Mouse (Mus musculus) neural tube, embryonic 13.5 days (tissue): ENCODE measurements at regions not wholly inside any gene's neighbourhood (a gene's known extent, or its start where the extent isn't known, plus 50 kb on each side); places are given as distances from the start of the nearest gene placed in this dataset.
A peak's percentile ranks its signal among the peaks of the same experiment; 100 is the strongest.

Experiments
- ATAC-seq: fragments of 200-750 bp; cut with Nextera tagmentation; 2 replicates; pipeline ENCODE4 v1.8.0; 2017; ENCODE audit warnings: low read depth, mild to moderate bottlenecking, moderate TSS enrichment, moderate library complexity
- H3K27ac ChIP-seq: fragments of 300-500 bp; sonication (generic); replicated peaks from 2 replicates; pipeline ENCODE4 v1.5.1; 2015; ENCODE audit warnings: moderate library complexity, mild to moderate bottlenecking, inconsistent platforms
- H3K27me3 ChIP-seq: fragments of 300-500 bp; sonication (generic); 2 replicates; pipeline ENCODE4 v1.6.1; 2015; ENCODE audit warnings: mild to moderate bottlenecking, inconsistent platforms
- H3K36me3 ChIP-seq: fragments of 300-500 bp; sonication (generic); 2 replicates; pipeline ENCODE4 v1.6.1; 2015; ENCODE audit warnings: mild to moderate bottlenecking, inconsistent platforms
- H3K4me1 ChIP-seq: fragments of 300-500 bp; sonication (generic); replicated peaks from 2 replicates; pipeline ENCODE4 v1.6.1; 2015; ENCODE audit warnings: inconsistent platforms
- H3K4me2 ChIP-seq: fragments of 300-500 bp; sonication (generic); 2 replicates; pipeline ENCODE4 v1.6.1; 2015; ENCODE audit warnings: inconsistent platforms, mild to moderate bottlenecking, moderate library complexity
- H3K4me3 ChIP-seq: fragments of 300-500 bp; sonication (generic); 2 replicates; pipeline ENCODE4 v1.5.1; 2015; ENCODE audit warnings: mild to moderate bottlenecking, inconsistent platforms
- H3K9ac ChIP-seq: fragments of 300-500 bp; sonication (generic); 2 replicates; pipeline ENCODE4 v1.6.1; 2015; ENCODE audit warnings: moderate library complexity, mild to moderate bottlenecking, inconsistent platforms
- H3K9me3 ChIP-seq: fragments of 300-500 bp; sonication (generic); 2 replicates; pipeline ENCODE4 v1.6.1; 2016; ENCODE audit warnings: inconsistent platforms
- whole genome bisulfite sequencing: fragments of 180-500 bp; shearing (Covaris S2); methylation state at CpG from one replicate; pipeline ENCODE4 v1.1.7; 2015; 5-methylcytosine and 5-hydroxymethylcytosine counted together

DNA sequence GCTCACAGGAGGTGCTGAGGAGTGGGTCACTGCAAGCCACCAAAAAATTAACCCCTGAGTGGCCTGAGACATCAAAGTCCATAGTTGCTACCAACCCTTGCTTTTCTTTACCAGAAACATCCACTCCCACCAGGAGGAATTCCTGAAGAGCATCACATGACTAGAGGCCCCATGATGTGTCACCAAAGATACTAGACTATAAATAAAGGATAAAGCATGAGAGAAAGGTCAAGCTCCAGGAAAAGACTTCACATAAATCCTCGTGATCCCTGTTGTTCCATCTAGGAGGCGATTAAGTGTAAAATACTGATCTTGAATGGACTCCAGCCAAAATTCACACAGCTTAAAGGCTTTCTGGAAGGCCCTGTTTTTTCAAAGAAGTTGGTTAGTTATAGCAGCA lies 190.6 kb downstream of the Adamts15 start:
- H3K9me3 ChIP-seq: no peaks in the 10 kb centered on the region
- no peak for ATAC-seq
- no peak overlapping the region for H3K4me3 ChIP-seq
- H3K36me3 ChIP-seq: no peaks in the 10 kb centered on the region
- H3K4me2 ChIP-seq: no peak overlapping the region
- 26% methylated on average over 2 of the region's 2 CpGs for WGBS
- H3K27ac ChIP-seq: no peak overlapping the region
- no peak overlapping the region for H3K9ac ChIP-seq
- no peaks in the 10 kb centered on the region for H3K27me3 ChIP-seq
- no peaks in the 10 kb centered on the region for H3K4me1 ChIP-seq

DNA sequence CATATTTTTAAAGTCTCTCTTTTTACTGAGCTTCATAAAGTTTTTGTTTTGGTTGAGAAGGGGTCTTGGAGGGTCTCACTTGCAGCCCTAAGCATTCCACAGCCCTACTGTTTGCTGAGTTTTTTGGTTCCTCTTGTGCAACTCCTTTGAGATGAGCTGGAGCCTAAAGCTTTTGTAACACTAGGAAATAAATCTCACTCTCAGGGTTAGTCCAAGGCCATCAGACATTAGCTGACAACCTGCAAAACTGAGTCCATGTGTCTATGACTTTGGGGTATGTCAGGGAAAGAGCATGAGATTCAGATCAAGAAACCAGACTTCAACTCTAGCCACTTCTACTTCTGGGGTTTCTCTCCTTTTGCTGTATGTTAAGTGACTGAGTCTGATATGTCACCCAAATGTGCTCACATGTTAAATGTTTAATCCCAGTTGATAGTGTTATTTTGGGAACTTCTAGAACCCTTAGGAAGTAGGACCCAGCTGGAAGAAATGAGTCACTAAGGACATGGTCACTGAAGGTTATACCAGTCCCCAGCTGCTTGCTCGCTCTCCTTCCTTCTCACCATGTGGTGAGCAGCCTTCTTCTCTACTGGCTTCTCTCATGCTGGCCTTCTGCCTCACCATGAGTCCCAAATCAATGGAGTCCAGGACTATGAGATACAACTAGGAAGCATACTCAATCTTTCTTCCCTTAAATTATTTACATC lies 198.7 kb downstream of the Adamts15 start:
- H3K27ac ChIP-seq: no peak overlapping the region
- no peak for ATAC-seq
- 78% methylated on average over 1 of the region's 1 CpGs for WGBS
- no peaks in the 10 kb centered on the region for H3K36me3 ChIP-seq
- no peaks in the 10 kb centered on the region for H3K9me3 ChIP-seq
- H3K4me2 ChIP-seq: no peak overlapping the region
- no peak overlapping the region for H3K4me3 ChIP-seq
- H3K9ac ChIP-seq: no peak overlapping the region
- H3K4me1 ChIP-seq: 0 out of 2 replicates have a peak, but pooled peaks cover 6% of the 10 kb centered on the region
- H3K27me3 ChIP-seq: no peaks in the 10 kb centered on the region

DNA sequence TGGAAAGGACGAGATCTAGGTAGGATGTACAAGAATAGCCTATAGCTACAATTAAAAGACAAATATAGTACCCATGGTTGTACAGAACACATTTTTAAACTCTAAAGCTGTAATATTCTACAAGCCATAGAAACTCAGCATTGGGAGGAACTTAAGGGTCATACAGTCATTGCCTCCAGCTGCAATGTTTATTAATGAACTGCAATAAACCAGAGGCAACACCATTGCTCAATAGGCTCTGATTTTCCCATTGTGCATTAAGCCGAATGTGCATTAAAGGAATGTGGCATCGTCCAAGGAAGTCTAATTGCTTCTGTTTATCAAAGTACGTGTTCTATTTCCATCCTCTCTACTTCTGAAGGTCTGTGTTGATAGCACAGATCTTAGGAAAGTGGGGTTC lies 200.4 kb downstream of the Adamts15 start:
- H3K36me3 ChIP-seq: no peaks in the 10 kb centered on the region
- WGBS: 43% methylated on average over 4 of the region's 4 CpGs
- no peak overlapping the region for H3K4me2 ChIP-seq
- H3K4me3 ChIP-seq: no peak overlapping the region
- no peak overlapping the region for H3K9ac ChIP-seq
- no peaks in the 10 kb centered on the region for H3K9me3 ChIP-seq
- ATAC-seq: no peak
- H3K4me1 ChIP-seq: 0 out of 2 replicates have a peak, but pooled peaks cover 8% of the 10 kb centered on the region
- H3K27ac ChIP-seq: peak overlapping the region; percentile 20; the same call in 1 of the 2 replicates
- no peaks in the 10 kb centered on the region for H3K27me3 ChIP-seq

DNA sequence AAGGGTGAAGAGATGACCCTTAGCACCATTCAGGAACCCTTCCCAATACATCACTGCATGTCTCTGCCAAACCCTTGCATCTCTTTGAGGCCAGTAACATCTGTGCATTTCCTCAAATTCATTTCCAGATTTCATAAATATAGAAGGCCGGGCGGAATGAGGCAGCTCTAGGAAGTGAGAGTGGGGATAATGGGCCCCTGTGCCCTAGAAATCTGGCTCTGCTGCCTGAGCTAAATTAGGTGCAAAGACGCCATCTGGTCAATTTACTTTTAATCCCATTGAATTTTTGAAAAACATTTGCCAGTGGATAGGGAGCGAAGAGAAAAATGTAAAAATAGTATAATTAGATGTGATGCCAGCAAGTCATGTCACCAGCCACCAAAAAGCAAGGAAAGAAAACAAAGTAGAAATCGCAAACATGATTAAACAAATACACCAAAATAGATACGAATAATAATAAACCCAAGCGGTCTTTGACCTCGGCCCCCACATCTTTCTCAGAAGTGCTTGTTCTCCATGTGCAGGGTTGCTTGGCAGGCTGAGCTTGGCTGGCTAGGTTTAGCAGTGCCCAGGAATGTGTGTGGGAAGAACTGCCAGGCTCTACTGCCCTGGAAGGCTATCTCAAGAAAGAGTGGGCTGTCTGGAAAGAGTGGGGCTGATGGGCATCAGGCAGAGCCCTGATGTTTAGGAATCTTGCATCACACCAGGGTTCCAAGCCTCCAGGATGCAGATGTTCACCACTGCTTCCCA lies 205.7 kb downstream of the Adamts15 start:
- Histone ChIP-seq H3K4me2 (no peak overlapping the region), H3K4me1 (0 out of 2 replicates have a peak, but pooled peaks cover 6% of the 10 kb centered on the region), H3K9me3 (no peaks in the 10 kb centered on the region), H3K27ac (no peak overlapping the region), H3K4me3 (no peak overlapping the region), H3K9ac (no peak overlapping the region), H3K36me3 (no peaks in the 10 kb centered on the region), H3K27me3 (no peaks in the 10 kb centered on the region)
- WGBS: 75% methylated on average over 8 of the region's 8 CpGs
- no peak for ATAC-seq

DNA sequence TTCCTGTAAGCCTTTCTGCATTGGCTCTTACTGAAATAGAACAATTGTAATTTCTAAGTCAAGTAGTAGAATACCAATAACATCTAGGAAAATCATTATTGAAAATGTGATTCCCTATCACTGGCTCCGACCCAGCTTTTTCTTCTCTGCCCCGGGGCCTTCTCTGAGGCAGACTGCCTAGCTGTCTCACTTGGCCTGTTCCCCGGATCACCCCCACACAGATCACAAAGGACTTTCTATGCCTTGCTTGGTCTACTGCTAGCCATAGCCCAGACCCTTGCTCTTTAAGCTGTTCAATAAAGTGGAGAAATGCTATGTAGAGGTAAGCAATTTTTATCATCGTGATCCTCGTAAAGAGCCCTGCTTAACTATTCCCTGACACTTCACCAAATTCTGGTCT lies 212.1 kb downstream of the Adamts15 start:
- H3K4me1 ChIP-seq: 0 out of 2 replicates have a peak, but pooled peaks cover 5% of the 10 kb centered on the region
- no peak for ATAC-seq
- H3K9ac ChIP-seq: no peak overlapping the region
- H3K4me3 ChIP-seq: no peak overlapping the region
- no peak overlapping the region for H3K4me2 ChIP-seq
- no peaks in the 10 kb centered on the region for H3K36me3 ChIP-seq
- 80% methylated on average over 5 of the region's 5 CpGs for WGBS
- H3K9me3 ChIP-seq: no peaks in the 10 kb centered on the region
- H3K27me3 ChIP-seq: no peaks in the 10 kb centered on the region
- H3K27ac ChIP-seq: no peak overlapping the region

DNA sequence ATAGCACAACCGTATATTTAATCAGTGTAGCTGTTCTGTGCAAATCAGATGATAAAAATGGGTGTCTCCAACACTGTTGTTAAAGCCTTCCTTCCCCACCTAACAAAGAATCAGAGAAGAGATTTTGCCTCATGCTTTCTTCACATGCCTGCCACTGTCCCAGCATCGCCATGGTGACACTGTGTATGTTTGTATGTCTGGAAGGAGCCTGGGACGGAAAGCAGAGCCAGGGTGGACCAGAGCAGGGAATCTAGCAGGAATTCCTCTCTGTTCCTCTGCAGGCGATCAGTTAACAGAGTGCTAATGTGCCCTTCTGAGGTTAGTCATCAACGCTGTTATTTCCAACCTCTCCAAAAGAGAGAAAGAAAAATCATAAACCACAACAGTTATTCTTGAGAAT lies 222.4 kb downstream of the Adamts15 start:
- H3K9me3 ChIP-seq: no peaks in the 10 kb centered on the region
- no peak for ATAC-seq
- no peaks in the 10 kb centered on the region for H3K27me3 ChIP-seq
- H3K4me2 ChIP-seq: no peak overlapping the region
- H3K4me3 ChIP-seq: no peak overlapping the region
- no peaks in the 10 kb centered on the region for H3K4me1 ChIP-seq
- H3K9ac ChIP-seq: no peak overlapping the region
- WGBS: 60% methylated on average over 5 of the region's 5 CpGs
- H3K36me3 ChIP-seq: no peaks in the 10 kb centered on the region
- no peak overlapping the region for H3K27ac ChIP-seq

DNA sequence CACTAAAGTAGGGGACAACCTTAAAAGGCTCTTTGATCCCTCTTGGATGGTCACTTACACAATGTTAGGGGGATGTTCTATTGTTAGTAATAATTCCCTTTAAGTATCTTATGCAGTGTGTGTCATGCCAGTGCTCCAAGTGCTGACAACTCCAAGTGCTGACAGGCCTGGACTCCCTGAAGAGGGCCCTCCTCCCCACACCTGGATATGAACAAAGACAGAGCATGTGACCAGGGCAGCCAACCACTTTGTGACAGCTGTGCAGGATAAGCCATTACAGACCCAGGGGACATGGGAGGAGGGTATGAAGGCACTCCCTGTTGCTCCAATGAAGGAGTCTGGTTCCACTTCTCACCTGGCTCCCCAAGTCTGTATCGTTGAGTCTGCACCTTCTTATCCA lies 224.7 kb downstream of the Adamts15 start:
- WGBS: 92% methylated on average over 1 of the region's 1 CpGs
- H3K27ac ChIP-seq: no peak overlapping the region
- H3K27me3 ChIP-seq: no peaks in the 10 kb centered on the region
- no peak overlapping the region for H3K4me2 ChIP-seq
- ATAC-seq: no peak
- H3K4me3 ChIP-seq: no peak overlapping the region
- no peaks in the 10 kb centered on the region for H3K4me1 ChIP-seq
- no peak overlapping the region for H3K9ac ChIP-seq
- no peaks in the 10 kb centered on the region for H3K36me3 ChIP-seq
- no peaks in the 10 kb centered on the region for H3K9me3 ChIP-seq

DNA sequence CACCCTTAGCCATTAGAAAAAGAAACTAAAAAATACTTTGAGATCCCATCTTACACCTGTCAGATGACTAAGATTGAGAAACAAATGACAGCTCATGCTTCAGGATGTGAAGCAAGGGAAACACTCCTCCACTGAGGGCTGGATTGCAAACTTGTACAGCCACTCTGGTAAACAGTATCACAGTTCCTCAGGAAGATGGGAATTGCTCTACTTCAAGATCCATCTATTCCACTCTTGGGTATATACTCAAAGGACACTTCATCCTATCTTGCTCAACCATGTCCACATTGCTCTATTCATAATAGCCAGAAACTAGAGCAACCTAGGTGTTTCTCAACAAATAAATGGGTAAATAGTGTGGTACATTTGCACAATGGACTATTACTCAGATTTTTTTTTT lies 241.2 kb downstream of the Snx19 start:
- ATAC-seq: no peak
- peaks cover 8% of the 10 kb centered on the region; the same call in 1 of the 2 replicates for H3K9me3 ChIP-seq
- H3K36me3 ChIP-seq: no peaks in the 10 kb centered on the region
- no peaks in the 10 kb centered on the region for H3K27me3 ChIP-seq
- H3K4me1 ChIP-seq: no peaks in the 10 kb centered on the region
- no peak overlapping the region for H3K4me3 ChIP-seq
- H3K9ac ChIP-seq: no peak overlapping the region
- H3K4me2 ChIP-seq: no peak overlapping the region
- no peak overlapping the region for H3K27ac ChIP-seq

DNA sequence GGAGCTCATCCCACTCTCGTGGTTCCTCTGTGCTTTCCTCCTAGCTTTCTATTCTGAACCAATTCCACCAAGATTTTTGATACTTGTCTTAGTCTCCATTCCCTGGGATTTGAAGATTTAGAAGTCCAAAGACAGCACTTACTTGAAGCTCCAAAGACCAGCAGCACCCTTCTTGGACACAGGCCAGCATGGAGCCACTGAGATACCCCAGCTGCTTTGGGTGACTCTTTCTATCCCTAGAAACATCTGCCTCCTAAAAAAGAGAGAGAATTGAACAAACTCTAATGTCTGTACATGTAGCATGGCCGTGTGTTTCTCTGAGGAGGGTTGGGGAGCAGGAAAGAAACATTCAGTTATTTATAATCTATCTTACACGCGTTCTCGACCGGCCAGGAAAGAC lies 235.5 kb downstream of the Snx19 start:
- 94% methylated on average over 6 of the region's 6 CpGs for WGBS
- Histone ChIP-seq H3K27ac (no peak overlapping the region), H3K9me3 (peaks cover 8% of the 10 kb centered on the region; the same call in 1 of the 2 replicates), H3K4me3 (no peak overlapping the region), H3K27me3 (no peaks in the 10 kb centered on the region), H3K36me3 (no peaks in the 10 kb centered on the region), H3K4me2 (no peak overlapping the region), H3K9ac (no peak overlapping the region), H3K4me1 (no peaks in the 10 kb centered on the region)
- no peak for ATAC-seq

DNA sequence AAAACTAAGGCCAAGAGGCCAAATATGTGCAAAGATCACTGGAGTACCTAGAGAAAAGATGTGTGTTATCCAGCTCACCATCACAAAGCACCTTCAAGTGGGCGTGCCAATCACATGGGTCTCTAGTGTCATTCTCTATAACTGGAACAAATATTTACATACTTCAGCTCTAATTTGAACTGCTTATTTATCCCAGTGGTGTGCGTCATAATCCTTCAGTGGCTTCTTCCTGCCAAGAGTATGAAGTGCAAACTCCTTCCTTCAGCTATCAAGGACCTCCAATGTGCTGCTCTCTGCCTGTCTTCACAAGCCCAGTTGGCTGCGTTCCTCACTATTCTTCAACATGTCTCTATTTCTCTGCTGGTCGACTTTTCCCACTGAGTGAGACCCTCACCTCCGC lies 227.1 kb downstream of the Snx19 start:
- Histone ChIP-seq H3K27me3 (no peaks in the 10 kb centered on the region), H3K4me2 (no peak overlapping the region), H3K36me3 (no peaks in the 10 kb centered on the region), H3K27ac (no peak overlapping the region), H3K9me3 (no peaks in the 10 kb centered on the region), H3K4me1 (0 out of 2 replicates have a peak, but pooled peaks cover 5% of the 10 kb centered on the region), H3K4me3 (no peak overlapping the region), H3K9ac (no peak overlapping the region)
- WGBS: 88% methylated on average over 5 of the region's 5 CpGs
- no peak for ATAC-seq

DNA sequence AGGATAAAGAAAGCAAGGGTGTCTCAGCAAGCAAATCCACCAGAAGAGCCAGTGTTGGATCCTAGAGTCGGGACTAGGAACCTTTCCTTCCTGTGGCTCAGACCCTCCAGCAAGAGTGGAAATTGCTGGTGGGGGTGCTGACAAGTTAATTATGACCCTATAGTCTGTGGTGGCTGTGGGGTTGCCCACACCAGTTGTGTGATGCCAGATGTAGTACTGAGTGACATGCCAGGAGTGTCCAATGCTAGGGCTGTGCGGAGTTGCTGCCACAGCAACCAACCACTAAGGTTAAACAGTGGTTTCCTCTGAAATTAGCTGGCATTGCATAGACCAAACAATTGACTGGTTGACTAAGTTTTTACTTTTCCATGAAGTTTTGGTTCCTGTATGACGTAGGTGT lies 226.3 kb downstream of the Snx19 start:
- no peaks in the 10 kb centered on the region for H3K36me3 ChIP-seq
- H3K4me3 ChIP-seq: no peak overlapping the region
- H3K9me3 ChIP-seq: no peaks in the 10 kb centered on the region
- 82% methylated on average over 3 of the region's 3 CpGs for WGBS
- H3K27me3 ChIP-seq: no peaks in the 10 kb centered on the region
- H3K4me1 ChIP-seq: 0 out of 2 replicates have a peak, but pooled peaks cover 5% of the 10 kb centered on the region
- no peak overlapping the region for H3K9ac ChIP-seq
- no peak overlapping the region for H3K4me2 ChIP-seq
- H3K27ac ChIP-seq: no peak overlapping the region
- no peak for ATAC-seq

DNA sequence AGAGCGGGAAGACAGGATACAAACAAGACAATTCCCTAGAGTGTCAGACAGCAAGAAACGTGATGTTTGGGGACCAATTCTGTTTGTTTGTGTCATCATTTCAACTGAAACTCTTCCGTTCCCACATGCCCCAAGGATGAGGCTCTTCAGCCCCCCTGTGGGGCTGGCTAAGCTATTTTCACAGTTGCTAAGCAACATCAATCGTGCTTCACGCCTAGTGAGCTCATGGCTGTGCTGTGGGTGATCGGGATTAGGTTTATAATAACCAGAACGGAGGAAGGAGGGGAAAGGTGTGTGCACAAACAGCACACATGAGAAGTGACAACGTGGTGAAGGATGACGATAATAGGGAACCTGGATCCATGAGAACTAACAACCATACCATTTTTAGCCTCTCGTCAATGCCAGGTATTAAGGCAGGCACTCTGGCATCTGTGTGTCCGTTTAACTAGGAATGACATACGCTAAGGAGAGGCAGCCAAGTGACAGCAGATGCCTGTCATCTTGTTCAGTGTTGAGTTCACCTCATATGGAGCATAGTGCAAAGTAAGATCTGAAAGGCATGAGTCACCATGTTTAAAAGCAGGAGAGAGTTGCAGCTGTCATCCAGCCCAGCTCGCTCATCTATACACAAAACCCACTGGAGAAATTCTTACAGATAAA lies 222.6 kb downstream of the Snx19 start:
- H3K4me2 ChIP-seq: peak overlapping the region; percentile 18; the same call in 1 of the 2 replicates
- H3K27ac ChIP-seq: 0 out of 2 replicates have a peak overlapping the region, but pooled peaks have one; percentile 15
- no peaks in the 10 kb centered on the region for H3K36me3 ChIP-seq
- 65% methylated on average over 13 of the region's 13 CpGs for WGBS
- 0 out of 2 replicates have a peak, but pooled peaks cover 5% of the 10 kb centered on the region for H3K4me1 ChIP-seq
- H3K9ac ChIP-seq: no peak overlapping the region
- H3K27me3 ChIP-seq: no peaks in the 10 kb centered on the region
- peak; percentile 71; the same call in 1 of the 2 replicates for ATAC-seq
- no peak overlapping the region for H3K4me3 ChIP-seq
- H3K9me3 ChIP-seq: no peaks in the 10 kb centered on the region
